7 mouse cellular contexts compared by ENCODE assay signal in genomic region chr6:5379781-5380623, GRCm38 (mm10). TPM values are rescaled to one million over a fixed set of nuclear protein-coding genes. Genes with fewer than 3 reads are reported as not detected.
DNase-seq lines count a peak whose midpoint lies in the region; ATAC-seq lines count a peak whose summit lies in the region.

No protein-coding gene starts in this region.

- H3K4me1 ChIP-seq in forebrain, embryonic 12.5 days: peaks cover 54% of the 10 kb centered on the region
- peaks cover 42% of the 10 kb centered on the region for H3K4me1 ChIP-seq in intestine, embryonic 14.5 days (replicated peaks; ENCODE audit: control insufficient read depth, insufficient read depth, low read length)
- H3K4me1 ChIP-seq in liver, embryonic 16.5 days (ENCODE audit: control insufficient read depth, low read depth, low read length): peaks cover 8% of the 10 kb centered on the region

- peak; percentile 54 for ATAC-seq in forebrain, embryonic 12.5 days (ENCODE audit: low FRiP score)
- no peak for ATAC-seq in intestine, embryonic 14.5 days (replicated peaks; ENCODE audit: low FRiP score, low TSS enrichment, low read depth)
- no peak for ATAC-seq in liver, embryonic 16.5 days (ENCODE audit: low read depth)

- peak overlapping the region; percentile 51 for H3K4me2 ChIP-seq in forebrain, embryonic 12.5 days
- H3K4me2 ChIP-seq in intestine, embryonic 14.5 days (ENCODE audit: low read length): peak overlapping the region; percentile 43
- peak overlapping the region; percentile 10; the same call in 1 of the 2 replicates for H3K4me2 ChIP-seq in liver, embryonic 16.5 days (ENCODE audit: low read depth, low read length)

- WGBS in forebrain, embryonic 12.5 days: 5% methylated on average over 22 of the region's 22 CpGs
- WGBS in intestine, embryonic 14.5 days: 17% methylated on average over 22 of the region's 22 CpGs
- WGBS in liver, embryonic 16.5 days (ENCODE audit: insufficient replicate concordance): 37% methylated on average over 22 of the region's 22 CpGs

- peak; percentile 21 for DNase-seq in ovary, postnatal 36 days (ENCODE audit: low spot score)
- DNase-seq in ovary, postnatal 14 days (ENCODE audit: low spot score): no peak
- peak; percentile 71 for DNase-seq in intestine, embryonic 14.5 days (ENCODE audit: low spot score)
- peak; percentile 59 for DNase-seq in right cerebral cortex, postnatal 14 days
- no peak for DNase-seq in cerebellum, adult 11-12 months

- H3K9ac ChIP-seq in forebrain, embryonic 12.5 days: peak overlapping the region; percentile 36
- 0 out of 2 replicates have a peak overlapping the region, but pooled peaks have one; percentile 10 for H3K9ac ChIP-seq in intestine, embryonic 14.5 days (ENCODE audit: low read length)
- H3K9ac ChIP-seq in liver, embryonic 16.5 days (ENCODE audit: low read depth, low read length): no peak overlapping the region

- peak overlapping the region; percentile 13; the same call in 1 of the 2 replicates for H3K4me3 ChIP-seq in forebrain, embryonic 12.5 days (replicated peaks)
- H3K4me3 ChIP-seq in intestine, embryonic 14.5 days (ENCODE audit: low read depth, low read length): no peak overlapping the region; the same call in 1 of the 2 replicates
- no peak overlapping the region; the same call in 1 of the 2 replicates for H3K4me3 ChIP-seq in liver, embryonic 16.5 days (ENCODE audit: low read depth, low read length)

- H3K27ac ChIP-seq in forebrain, embryonic 12.5 days: peak overlapping the region; percentile 97
- peak overlapping the region; percentile 76 for H3K27ac ChIP-seq in intestine, embryonic 14.5 days (ENCODE audit: low read depth)
- H3K27ac ChIP-seq in liver, embryonic 16.5 days (ENCODE audit: low read length): no peak overlapping the region

- H3K36me3 ChIP-seq in forebrain, embryonic 12.5 days (replicated peaks): no peaks in the 10 kb centered on the region
- H3K36me3 ChIP-seq in intestine, embryonic 14.5 days (ENCODE audit: control insufficient read depth, insufficient read depth, low read length): no peaks in the 10 kb centered on the region
- H3K36me3 ChIP-seq in liver, embryonic 16.5 days (ENCODE audit: control insufficient read depth, insufficient read depth): no peaks in the 10 kb centered on the region

- no peaks in the 10 kb centered on the region for H3K27me3 ChIP-seq in forebrain, embryonic 12.5 days
- H3K27me3 ChIP-seq in intestine, embryonic 14.5 days (replicated peaks; ENCODE audit: control insufficient read depth, insufficient read depth, low read length): no peaks in the 10 kb centered on the region
- peaks cover 16% of the 10 kb centered on the region for H3K27me3 ChIP-seq in liver, embryonic 16.5 days (ENCODE audit: control insufficient read depth, insufficient read depth, low read depth, low read length)

- no peaks in the 10 kb centered on the region for H3K9me3 ChIP-seq in forebrain, embryonic 12.5 days
- no peaks in the 10 kb centered on the region for H3K9me3 ChIP-seq in intestine, embryonic 14.5 days (ENCODE audit: control insufficient read depth, low read length)
- no peaks in the 10 kb centered on the region for H3K9me3 ChIP-seq in liver, embryonic 16.5 days (replicated peaks; ENCODE audit: control insufficient read depth, low read length)

RNA-seq across cellular contexts. Expression of gene Asb4, which starts 3.2 kb away (rescaled TPM):
- polyA plus RNA-seq in forebrain, embryonic 12.5 days (2016; fragmentation: Nextera tagmentation; extraction: Ambion mirVana): 28.5 and 38.6 TPM in 2 replicates
- polyA plus RNA-seq in intestine, embryonic 14.5 days (2014; fragmentation: Nextera tagmentation; extraction: Ambion mirVana): 28.5 and 32.0 TPM in 2 replicates
- 3.5 and 3.6 TPM in 2 replicates for polyA plus RNA-seq in liver, embryonic 16.5 days (2015; fragmentation: Nextera tagmentation; extraction: Ambion mirVana)

Comparison
In these comparisons a context has a peak if more than half of its experiments do, and no peak if none do; other contexts are left out.
1. DNase-seq: peak in ovary, postnatal 36 days (single experiment), intestine, embryonic 14.5 days (single experiment) and right cerebral cortex, postnatal 14 days (single experiment); none in ovary, postnatal 14 days (single experiment) and cerebellum, adult 11-12 months (single experiment).
2. Peak in every context shown above with its lines, with median percentiles within 50 percentile points of each other: H3K4me2 ChIP-seq.